Mouse (Mus musculus) embryo, embryonic 11.5 days (tissue): ENCODE measurements around the gene Anapc11.
"Not testable (repeated sequence)": the region's sequence is repeated elsewhere in the genome, so short reads cannot be mapped to it uniquely, and the experiment has no call there.

Experiments
- DNase-seq: peaks from one replicate; pipeline ENCODE4 v3.0.0-alpha.2; 2012; ENCODE audit warnings: low read depth, low spot score

Anapc11 gene

GRCm38 (mm10) chr11:120575046-120575445 lies 23.2 kb upstream of the Anapc11 start:
- no peak for DNase-seq

GRCm38 (mm10) chr11:120575940-120576339 lies 22.3 kb upstream of the Anapc11 start:
- DNase-seq: no peak

- DNase-seq: no peak
Observed at GRCm38 (mm10) chr11:120576365-120576981, 21.7 kb upstream of the Anapc11 start.

- DNase-seq: no peak
Observed at GRCm38 (mm10) chr11:120577211-120578023, 20.8 kb upstream of the Anapc11 start.

GRCm38 (mm10) chr11:120578024-120578693 lies 20.1 kb upstream of the Anapc11 start:
- DNase-seq: no peak

GRCm38 (mm10) chr11:120578694-120579243 lies 19.5 kb upstream of the Anapc11 start:
- DNase-seq: no peak

- DNase-seq: peak; percentile 64
Observed at GRCm38 (mm10) chr11:120579316-120580107, 18.7 kb upstream of the Anapc11 start.

GRCm38 (mm10) chr11:120580190-120580589 lies 18.0 kb upstream of the Anapc11 start:
- no peak for DNase-seq

- DNase-seq: no peak
Observed at GRCm38 (mm10) chr11:120580871-120581331, 17.3 kb upstream of the Anapc11 start.

- DNase-seq: peak; percentile 79
Observed at GRCm38 (mm10) chr11:120581490-120582267, 16.5 kb upstream of the Anapc11 start, which contains the start of gene Arhgdia. Arhgdia (minus strand) TSS chr11:120581624.

- DNase-seq: no peak
Observed at GRCm38 (mm10) chr11:120582268-120582981, 15.8 kb upstream of the Anapc11 start.

- not testable (repeated sequence) for DNase-seq
Observed at GRCm38 (mm10) chr11:120582982-120583293, 15.3 kb upstream of the Anapc11 start.

- no peak for DNase-seq
Observed at GRCm38 (mm10) chr11:120583937-120584336, 14.3 kb upstream of the Anapc11 start.

- no peak for DNase-seq
Observed at GRCm38 (mm10) chr11:120588531-120588930, 9.7 kb upstream of the Anapc11 start.

- no peak for DNase-seq
Observed at GRCm38 (mm10) chr11:120597240-120598235, 683 bp upstream of the Anapc11 start.

- no peak for DNase-seq
Observed at GRCm38 (mm10) chr11:120598990-120599549, 849 bp downstream of the Anapc11 start.

GRCm38 (mm10) chr11:120600716-120601115 lies 2.5 kb downstream of the Anapc11 start:
- no peak for DNase-seq

- no peak for DNase-seq
Observed at GRCm38 (mm10) chr11:120603545-120603944, 5.3 kb downstream of the Anapc11 start.
